Mouse (Mus musculus) ES-E14 (cell line): ENCODE data around the gene Orm1.

Source experiments
- HCFC1 ChIP-seq: IDR thresholded peaks from 2 replicates; pipeline ENCODE4 v1.6.1; 2012; ENCODE audit warnings: low read length, inconsistent platforms, borderline replicate concordance; ENCODE audit not compliant: insufficient read depth
- ZC3H11A ChIP-seq: IDR thresholded peaks from 2 replicates; pipeline ENCODE4 v1.6.1; 2012; ENCODE audit warnings: low read depth, mild to moderate bottlenecking, inconsistent platforms, low read length, borderline replicate concordance

DNA sequence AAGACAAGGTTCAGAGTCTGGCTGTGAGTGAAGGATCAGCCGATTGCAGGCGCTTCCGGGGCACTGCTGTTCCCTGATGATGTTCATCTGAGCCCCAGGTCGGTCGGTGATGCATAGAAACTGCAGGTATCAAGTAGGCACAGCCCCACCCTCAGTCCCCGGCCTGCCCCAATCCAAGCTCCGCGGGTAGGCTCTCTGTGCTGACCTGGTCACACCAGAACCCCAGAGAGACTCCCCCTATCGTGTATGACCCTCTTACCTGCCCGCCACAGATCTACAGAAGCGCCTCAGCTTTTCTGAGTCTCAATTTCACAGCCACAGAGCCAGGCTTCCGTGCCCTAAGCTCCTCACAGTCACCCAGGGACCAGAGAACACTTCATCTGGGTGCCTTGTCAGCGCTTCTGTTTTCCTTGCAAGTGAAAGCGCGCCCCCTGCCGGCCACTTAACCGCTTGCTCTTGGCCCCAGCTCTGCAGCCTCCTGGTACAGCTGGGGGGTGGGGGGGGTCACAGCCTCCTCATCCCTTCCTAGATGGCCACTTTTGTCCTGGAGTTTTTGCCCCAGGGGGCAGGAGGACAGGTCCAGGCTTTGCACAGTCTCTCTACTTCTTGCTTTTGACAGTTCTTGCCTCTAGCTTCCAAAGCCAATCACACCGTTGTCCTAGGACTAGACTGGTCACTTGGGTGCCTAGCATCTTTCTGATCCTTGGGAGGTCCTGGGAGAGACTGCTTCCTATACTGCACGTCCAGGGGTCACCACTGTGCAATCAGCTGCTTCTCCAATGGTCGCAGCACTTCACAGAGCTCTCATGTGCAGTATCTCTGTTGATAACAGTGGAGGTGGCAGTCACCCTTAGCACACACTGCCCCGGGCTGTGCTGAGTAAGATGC, 36.9 kb upstream of the Orm1 start:
- TF ChIP-seq HCFC1 (no peak), ZC3H11A (no peak)
